Mouse (Mus musculus): ENCODE results near the gene Svip. TPM values are rescaled to one million over a fixed set of nuclear protein-coding genes. Genes with fewer than 3 reads are reported as not detected.

Svip gene
- polyA plus RNA-seq, 1 experiment, result 1.2 TPM

- Histone ChIP-seq H3K4me3 (ENCODE audit: insufficient read depth, poor library complexity, severe bottlenecking) (no peak overlapping the region), H3K79me3 (ENCODE audit: low read depth) (no peaks in the 10 kb centered on the region), H3K79me2 (ENCODE audit: control insufficient read depth, insufficient read depth) (no peaks in the 10 kb centered on the region), H3K27me3 (ENCODE audit: control insufficient read depth, insufficient read depth, insufficient read length) (no peaks in the 10 kb centered on the region), H3ac (ENCODE audit: control insufficient read depth, insufficient read length, low read depth) (no peak overlapping the region), H3K36me3 (ENCODE audit: control insufficient read depth, insufficient read depth) (no peaks in the 10 kb centered on the region)
- TF ChIP-seq CTCF (IDR thresholded peaks at IDR 0.05; ENCODE audit: control insufficient read depth, insufficient read depth, insufficient read length), result no peak
- no peak for TF ChIP-seq MYOD1 (IDR thresholded peaks at IDR 0.05; ENCODE audit: control insufficient read depth, insufficient read length, low read depth)
- TF ChIP-seq FOSL1 (IDR thresholded peaks at IDR 0.05; ENCODE audit: insufficient read depth, low read length, poor library complexity, severe bottlenecking), result no peak
- TF ChIP-seq MAX (IDR thresholded peaks at IDR 0.05), result no peak
- no peak for TF ChIP-seq CEBPB (IDR thresholded peaks at IDR 0.05; ENCODE audit: low read depth)
- no peak for TF ChIP-seq MYOG (IDR thresholded peaks at IDR 0.05; ENCODE audit: control insufficient read depth, extremely low read depth, insufficient read length)
- TF ChIP-seq USF1 (IDR thresholded peaks at IDR 0.05; ENCODE audit: low read depth), result no peak
These were observed 9.4 kb upstream of the Svip start for GRCm38 (mm10) chr7:52015180-52015579.

GRCm38 (mm10) chr7:52013457-52013856, 7.6 kb upstream of the Svip start:
- no peaks in the 10 kb centered on the region for H3K27me3 ChIP-seq (ENCODE audit: control insufficient read depth, insufficient read depth, insufficient read length)
- no peaks in the 10 kb centered on the region for H3K79me2 ChIP-seq (ENCODE audit: control insufficient read depth, insufficient read depth)
- no peak overlapping the region for H3K4me3 ChIP-seq (ENCODE audit: insufficient read depth, poor library complexity, severe bottlenecking)
- H3K36me3 ChIP-seq (ENCODE audit: control insufficient read depth, insufficient read depth), result no peaks in the 10 kb centered on the region
- TF ChIP-seq CEBPB (IDR thresholded peaks at IDR 0.05; ENCODE audit: low read depth) (no peak), CTCF (IDR thresholded peaks at IDR 0.05; ENCODE audit: control insufficient read depth, insufficient read depth, insufficient read length) (no peak), USF1 (IDR thresholded peaks at IDR 0.05; ENCODE audit: low read depth) (no peak), MYOG (IDR thresholded peaks at IDR 0.05; ENCODE audit: control insufficient read depth, extremely low read depth, insufficient read length) (no peak), FOSL1 (IDR thresholded peaks at IDR 0.05; ENCODE audit: insufficient read depth, low read length, poor library complexity, severe bottlenecking) (no peak), MAX (IDR thresholded peaks at IDR 0.05) (no peak), MYOD1 (IDR thresholded peaks at IDR 0.05; ENCODE audit: control insufficient read depth, insufficient read length, low read depth) (no peak)
- no peaks in the 10 kb centered on the region for H3K79me3 ChIP-seq (ENCODE audit: low read depth)
- no peak overlapping the region for H3ac ChIP-seq (ENCODE audit: control insufficient read depth, insufficient read length, low read depth)

- Histone ChIP-seq H3K36me3 (ENCODE audit: control insufficient read depth, insufficient read depth) (no peaks in the 10 kb centered on the region), H3K27me3 (ENCODE audit: control insufficient read depth, insufficient read depth, insufficient read length) (no peaks in the 10 kb centered on the region), H3K79me3 (ENCODE audit: low read depth) (no peaks in the 10 kb centered on the region), H3K4me3 (ENCODE audit: insufficient read depth, poor library complexity, severe bottlenecking) (no peak overlapping the region), H3K79me2 (ENCODE audit: control insufficient read depth, insufficient read depth) (no peaks in the 10 kb centered on the region), H3ac (ENCODE audit: control insufficient read depth, insufficient read length, low read depth) (no peak overlapping the region)
- TF ChIP-seq MAX (IDR thresholded peaks at IDR 0.05) (no peak), FOSL1 (IDR thresholded peaks at IDR 0.05; ENCODE audit: insufficient read depth, low read length, poor library complexity, severe bottlenecking) (no peak), MYOD1 (IDR thresholded peaks at IDR 0.05; ENCODE audit: control insufficient read depth, insufficient read length, low read depth) (no peak), CTCF (IDR thresholded peaks at IDR 0.05; ENCODE audit: control insufficient read depth, insufficient read depth, insufficient read length) (no peak), MYOG (IDR thresholded peaks at IDR 0.05; ENCODE audit: control insufficient read depth, extremely low read depth, insufficient read length) (no peak), USF1 (IDR thresholded peaks at IDR 0.05; ENCODE audit: low read depth) (no peak), CEBPB (IDR thresholded peaks at IDR 0.05; ENCODE audit: low read depth) (no peak)
These were observed 1.3 kb upstream of the Svip start for GRCm38 (mm10) chr7:52007138-52007537.

- H3K27me3 ChIP-seq (ENCODE audit: control insufficient read depth, insufficient read depth, insufficient read length), result no peaks in the 10 kb centered on the region
- H3K79me2 ChIP-seq (ENCODE audit: control insufficient read depth, insufficient read depth), result no peaks in the 10 kb centered on the region
- TF ChIP-seq FOSL1 (IDR thresholded peaks at IDR 0.05; ENCODE audit: insufficient read depth, low read length, poor library complexity, severe bottlenecking) (no peak), CEBPB (IDR thresholded peaks at IDR 0.05; ENCODE audit: low read depth) (no peak), MYOD1 (IDR thresholded peaks at IDR 0.05; ENCODE audit: control insufficient read depth, insufficient read length, low read depth) (no peak), CTCF (IDR thresholded peaks at IDR 0.05; ENCODE audit: control insufficient read depth, insufficient read depth, insufficient read length) (no peak), MYOG (IDR thresholded peaks at IDR 0.05; ENCODE audit: control insufficient read depth, extremely low read depth, insufficient read length) (no peak), USF1 (IDR thresholded peaks at IDR 0.05; ENCODE audit: low read depth) (no peak)
- no peaks in the 10 kb centered on the region for H3K79me3 ChIP-seq (ENCODE audit: low read depth)
- H3K36me3 ChIP-seq (ENCODE audit: control insufficient read depth, insufficient read depth), result no peaks in the 10 kb centered on the region
- H3ac ChIP-seq (ENCODE audit: control insufficient read depth, insufficient read length, low read depth), result no peak overlapping the region
- no peak overlapping the region for H3K4me3 ChIP-seq (ENCODE audit: insufficient read depth, poor library complexity, severe bottlenecking)
These were observed 445 bp upstream of the Svip start for GRCm38 (mm10) chr7:52006296-52006630.

- Histone ChIP-seq H3K4me3 (ENCODE audit: insufficient read depth, poor library complexity, severe bottlenecking) (no peak overlapping the region), H3K79me3 (ENCODE audit: low read depth) (no peaks in the 10 kb centered on the region), H3ac (ENCODE audit: control insufficient read depth, insufficient read length, low read depth) (no peak overlapping the region), H3K79me2 (ENCODE audit: control insufficient read depth, insufficient read depth) (no peaks in the 10 kb centered on the region), H3K36me3 (ENCODE audit: control insufficient read depth, insufficient read depth) (no peaks in the 10 kb centered on the region), H3K27me3 (ENCODE audit: control insufficient read depth, insufficient read depth, insufficient read length) (no peaks in the 10 kb centered on the region)
- TF ChIP-seq USF1 (IDR thresholded peaks at IDR 0.05; ENCODE audit: low read depth) (no peak), MYOG (IDR thresholded peaks at IDR 0.05; ENCODE audit: control insufficient read depth, extremely low read depth, insufficient read length) (no peak), CTCF (IDR thresholded peaks at IDR 0.05; ENCODE audit: control insufficient read depth, insufficient read depth, insufficient read length) (no peak), CEBPB (IDR thresholded peaks at IDR 0.05; ENCODE audit: low read depth) (no peak), MAX (IDR thresholded peaks at IDR 0.05) (no peak), FOSL1 (IDR thresholded peaks at IDR 0.05; ENCODE audit: insufficient read depth, low read length, poor library complexity, severe bottlenecking) (no peak), MYOD1 (IDR thresholded peaks at IDR 0.05; ENCODE audit: control insufficient read depth, insufficient read length, low read depth) (no peak)
These were observed 14.8 kb downstream of the Svip start for GRCm38 (mm10) chr7:51991020-51991419.

- no peak for TF ChIP-seq MYOD1 (IDR thresholded peaks at IDR 0.05; ENCODE audit: control insufficient read depth, insufficient read length, low read depth)
- no peak for TF ChIP-seq USF1 (IDR thresholded peaks at IDR 0.05; ENCODE audit: low read depth)
- TF ChIP-seq MYOG (IDR thresholded peaks at IDR 0.05; ENCODE audit: control insufficient read depth, extremely low read depth, insufficient read length), result no peak
- Histone ChIP-seq H3ac (ENCODE audit: control insufficient read depth, insufficient read length, low read depth) (no peak overlapping the region), H3K4me3 (ENCODE audit: insufficient read depth, poor library complexity, severe bottlenecking) (no peak overlapping the region)
These were observed 18.9 kb downstream of the Svip start for GRCm38 (mm10) chr7:51986909-51987308.

More at GRCm38 (mm10) chr7:51986909-51987308, 18.9 kb downstream of the Svip start:
- Histone ChIP-seq H3K27me3 (ENCODE audit: control insufficient read depth, insufficient read depth, insufficient read length) (no peaks in the 10 kb centered on the region), H3K36me3 (ENCODE audit: control insufficient read depth, insufficient read depth) (no peaks in the 10 kb centered on the region), H3K79me2 (ENCODE audit: control insufficient read depth, insufficient read depth) (no peaks in the 10 kb centered on the region), H3K79me3 (ENCODE audit: low read depth) (no peaks in the 10 kb centered on the region)

Measured in C2C12 (cell line).